Mouse (Mus musculus) left cerebral cortex, postnatal 10 days (tissue): Measurements from ENCODE around the gene Chd1. TPM values are rescaled to one million over a fixed set of nuclear protein-coding genes. Genes with fewer than 3 reads are reported as not detected.
"Not testable (repeated sequence)": the region's sequence is repeated elsewhere in the genome, so short reads cannot be mapped to it uniquely, and the experiment has no call there.

Source experiments
- DNase-seq, 2 experiments: peaks; one replicate each; pipeline ENCODE4 v3.0.0; 2021 to 2022; ENCODE audit warnings: low spot score in 2 of 2, mixed read lengths in 1 of 2; ENCODE audit errors: extremely low spot score in 1 of 2
- intact Hi-C: fragments of 180-260 bp; cut with DNase I; formaldehyde crosslinking; loops from one replicate; pipeline ENCODE4 v1.15.1; 2025
- total RNA-seq, 2 experiments: library from RNA; stranded (reverse); gene quantifications; 2 replicates each; pipeline ENCODE4 v1.2.3; 2021

Gene Chd1
- total RNA-seq, 2 experiments from 2014 or later = 18.8 to 23.3 TPM

DNA sequence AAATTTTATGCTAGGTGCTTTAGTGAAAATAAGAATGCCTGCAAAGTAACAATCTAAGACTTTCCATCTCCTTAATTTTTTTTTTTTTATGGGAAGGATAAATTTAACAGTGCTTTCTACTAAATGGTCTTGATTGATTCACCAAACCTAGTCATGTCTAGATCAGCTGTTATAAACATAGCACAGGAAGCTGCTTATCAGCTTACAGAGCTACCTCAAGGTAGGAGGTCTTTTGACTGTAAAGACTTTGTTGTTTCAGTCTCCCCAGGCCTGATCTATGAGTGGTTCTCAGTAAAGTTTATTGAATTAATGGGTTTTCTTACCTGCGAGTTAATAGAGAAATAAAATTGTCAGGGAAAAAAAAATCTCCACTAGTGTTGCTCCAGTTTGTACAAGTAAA lies 18.5 kb downstream of the Chd1 start:
- intact Hi-C loops = loop anchor here (5.0 kb wide), 2 partner anchors 101 to 196 kb away; partner anchors contain the start of gene Pdcd2
- DNase-seq = no peak

DNA sequence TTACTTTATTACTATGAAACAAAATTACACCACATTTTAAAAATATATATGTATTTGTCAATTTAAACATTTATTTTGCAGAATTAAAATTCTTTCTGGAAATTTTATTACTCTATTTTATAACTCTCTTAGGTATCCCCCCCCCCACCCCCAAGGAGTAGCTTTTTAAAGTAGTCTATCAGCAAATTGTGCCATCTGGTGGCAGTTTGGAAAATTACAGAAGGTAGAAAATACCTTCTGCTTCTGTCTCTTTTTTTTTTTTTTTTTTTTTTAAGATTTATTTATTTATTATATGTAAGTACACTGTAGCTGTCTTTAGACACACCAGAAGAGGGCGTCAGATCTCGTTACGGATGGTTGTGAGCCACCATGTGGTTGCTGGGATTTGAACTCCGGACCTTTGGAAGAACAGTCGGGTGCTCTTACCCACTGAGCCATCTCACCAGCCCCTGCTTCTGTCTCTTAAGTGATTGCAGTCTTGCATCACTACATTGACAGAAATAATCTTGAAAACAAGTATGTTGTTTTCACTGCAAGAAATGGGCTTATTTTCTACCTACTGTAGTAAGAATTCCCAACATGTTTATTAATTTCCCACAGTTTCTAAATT lies 19.2 kb downstream of the Chd1 start:
- DNase-seq = not testable (repeated sequence)
- intact Hi-C loops = loop anchor here (5.0 kb wide), 2 partner anchors 102 to 197 kb away; partner anchors contain the start of gene Pdcd2

DNA sequence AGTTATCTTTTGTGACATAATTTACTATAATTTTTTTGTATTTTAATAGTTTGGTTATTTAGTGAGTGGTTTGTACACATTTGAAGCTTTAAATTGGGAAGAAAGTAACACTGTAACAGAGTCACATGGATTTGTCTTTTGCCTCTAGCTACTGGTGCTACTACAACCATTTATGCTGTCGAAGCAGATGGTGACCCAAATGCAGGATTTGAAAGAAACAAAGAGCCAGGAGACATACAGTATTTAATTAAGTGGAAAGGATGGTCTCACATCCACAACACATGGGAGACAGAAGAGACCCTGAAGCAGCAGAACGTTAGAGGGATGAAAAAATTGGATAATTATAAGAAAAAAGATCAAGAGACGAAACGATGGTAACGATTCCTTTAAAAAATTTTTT lies 26.9 kb downstream of the Chd1 start:
- intact Hi-C loops = no loop called here

DNA sequence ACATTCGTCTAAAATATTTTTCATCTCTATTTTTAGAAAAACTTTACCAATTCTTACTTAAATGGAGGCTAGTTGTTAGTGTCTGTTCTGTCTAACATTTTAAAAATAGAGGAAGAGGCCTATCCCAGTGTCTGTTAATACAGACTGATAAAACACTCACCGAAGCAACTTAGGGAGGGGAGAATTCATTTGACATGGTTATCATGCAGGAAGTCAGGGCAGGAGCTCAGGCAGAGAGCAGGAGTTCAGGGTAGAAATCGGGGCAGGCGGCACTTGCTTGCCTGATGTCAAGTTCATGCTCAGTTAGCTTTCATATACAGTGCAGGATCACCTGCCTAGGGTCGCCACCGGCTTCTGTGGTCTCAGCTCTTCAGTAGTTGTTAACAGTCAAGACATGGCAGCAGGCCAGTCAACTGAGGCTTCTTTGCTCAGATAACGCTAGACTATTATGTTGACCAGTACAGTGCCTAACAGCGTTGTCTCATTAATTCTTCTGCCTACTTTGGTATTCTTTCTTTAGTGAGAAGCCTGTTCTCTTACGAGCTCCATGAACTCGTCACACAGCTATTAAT lies 32.7 kb downstream of the Chd1 start:
- intact Hi-C loops = no loop called here
- DNase-seq = no peak

More for the DNA sequence above, 26.9 kb downstream of the Chd1 start:
- no peak for DNase-seq

DNA sequence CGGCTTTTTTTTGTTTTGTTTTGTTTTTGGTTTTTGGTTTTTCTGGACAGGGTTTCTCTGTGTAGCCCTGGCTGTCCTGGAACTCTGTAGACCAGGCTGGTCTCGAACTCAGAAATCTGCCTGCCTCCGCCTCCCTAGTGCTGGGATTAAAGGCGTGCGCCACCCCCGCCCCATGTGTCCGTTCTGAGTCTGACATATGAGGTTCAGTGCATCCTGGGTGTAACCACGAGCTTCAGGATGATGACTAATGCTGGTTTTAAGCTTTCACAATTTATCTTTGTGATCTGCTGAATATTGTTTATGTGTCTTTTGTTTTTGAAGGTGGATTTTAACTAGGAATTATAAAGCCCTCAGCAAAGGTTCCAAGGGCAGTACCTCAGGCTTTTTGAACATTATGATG lies 37.1 kb downstream of the Chd1 start:
- intact Hi-C loops = no loop called here
- no peak for DNase-seq

DNA sequence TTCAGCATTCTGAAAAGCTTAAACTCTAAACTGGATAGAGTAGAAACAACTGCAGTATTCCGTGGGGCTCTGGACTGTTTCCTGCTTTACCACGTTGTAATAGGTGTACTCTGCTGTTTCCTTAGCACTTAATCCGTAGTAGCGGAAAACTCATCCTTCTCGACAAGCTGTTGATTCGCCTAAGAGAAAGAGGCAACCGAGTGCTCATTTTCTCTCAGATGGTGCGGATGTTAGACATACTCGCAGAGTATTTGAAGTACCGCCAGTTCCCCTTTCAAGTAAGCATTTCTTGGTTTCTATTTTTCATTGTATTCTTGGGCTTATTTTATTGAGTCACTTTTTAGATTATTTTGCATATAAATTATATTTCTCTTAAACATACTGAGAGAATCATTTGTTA lies 38.2 kb downstream of the Chd1 start:
- intact Hi-C loops = no loop called here
- DNase-seq = no peak

DNA sequence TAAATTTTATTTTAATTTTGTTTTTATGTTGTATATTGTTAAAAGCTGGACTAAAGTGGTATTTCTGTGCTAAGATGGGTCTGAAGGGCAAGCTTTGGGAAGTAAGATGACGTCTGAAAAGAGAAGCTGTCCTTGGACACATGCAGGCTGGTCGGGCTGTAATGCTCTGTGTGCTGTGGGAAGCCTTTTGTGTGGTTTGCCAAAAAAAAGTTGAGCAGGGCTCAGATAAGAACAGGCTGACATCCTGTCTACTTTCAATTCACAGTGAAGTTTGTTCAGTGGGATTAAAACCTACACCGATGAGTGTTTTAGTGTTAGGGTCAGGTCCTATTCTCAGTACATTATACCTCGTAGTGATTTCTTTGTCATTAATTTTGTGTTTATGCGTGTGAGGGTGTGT lies 38.6 kb downstream of the Chd1 start:
- DNase-seq = no peak
- intact Hi-C loops = no loop called here

DNA sequence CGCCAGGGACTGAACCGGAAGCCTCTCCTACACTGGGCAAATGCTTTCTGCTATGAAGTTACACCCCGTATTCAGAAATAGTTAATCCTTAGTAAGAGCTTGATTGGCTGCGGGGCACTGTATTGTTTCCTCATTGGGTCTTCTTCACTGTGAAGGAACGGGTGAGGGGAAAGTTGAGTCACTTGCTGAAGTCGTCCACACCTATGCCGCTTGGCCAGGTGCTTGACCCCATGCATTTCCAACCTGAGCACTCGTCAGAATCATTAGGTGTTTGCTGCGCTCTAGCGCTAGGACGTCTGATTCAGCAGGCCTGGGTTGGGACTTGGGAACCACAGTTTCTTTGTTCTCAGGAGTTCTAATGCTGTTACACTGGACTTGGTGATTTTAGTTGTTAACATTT lies 41.9 kb downstream of the Chd1 start:
- no peak for DNase-seq
- intact Hi-C loops = no loop called here

DNA sequence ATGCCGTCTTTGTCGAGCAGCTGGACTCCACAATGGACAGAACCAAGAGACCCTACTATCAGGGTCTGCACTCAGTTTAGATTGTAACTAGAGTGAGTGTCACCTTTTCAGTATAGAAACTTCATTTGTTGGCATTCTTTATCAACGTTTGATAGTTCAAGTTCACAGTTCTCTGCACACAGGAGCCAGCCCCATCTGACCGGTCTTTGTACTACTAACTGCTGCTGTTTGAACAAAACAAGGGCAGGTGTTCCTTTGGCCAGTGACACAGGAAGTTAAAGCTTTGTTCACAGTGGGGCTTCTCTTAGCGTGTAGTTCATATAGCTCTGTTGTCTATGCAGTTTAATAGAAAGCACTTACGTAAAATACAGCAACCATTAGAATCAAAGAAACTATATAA lies 43.3 kb downstream of the Chd1 start:
- intact Hi-C loops = no loop called here

DNA sequence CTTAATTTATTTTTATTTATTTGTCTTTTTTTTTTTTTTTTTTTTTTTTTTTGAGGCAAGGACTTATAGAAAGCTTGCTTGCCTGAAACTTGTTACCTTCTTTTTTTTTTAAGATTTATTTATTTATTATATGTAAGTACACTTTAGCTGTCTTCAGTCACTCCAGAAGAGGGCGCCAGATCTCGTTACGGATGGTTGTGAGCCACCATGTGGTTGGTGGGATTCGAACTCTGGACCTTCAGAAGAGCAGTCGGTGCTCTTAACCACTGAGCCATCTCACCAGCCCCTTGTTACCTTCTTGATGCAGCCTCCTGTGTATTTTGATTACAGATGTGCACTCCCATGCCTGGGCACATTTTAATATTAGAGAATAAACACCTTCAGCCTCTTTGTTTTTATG lies 46.5 kb downstream of the Chd1 start:
- intact Hi-C loops, DNase-seq: not testable (repeated sequence)

More for the DNA sequence above, 43.3 kb downstream of the Chd1 start:
- no peak for DNase-seq

DNA sequence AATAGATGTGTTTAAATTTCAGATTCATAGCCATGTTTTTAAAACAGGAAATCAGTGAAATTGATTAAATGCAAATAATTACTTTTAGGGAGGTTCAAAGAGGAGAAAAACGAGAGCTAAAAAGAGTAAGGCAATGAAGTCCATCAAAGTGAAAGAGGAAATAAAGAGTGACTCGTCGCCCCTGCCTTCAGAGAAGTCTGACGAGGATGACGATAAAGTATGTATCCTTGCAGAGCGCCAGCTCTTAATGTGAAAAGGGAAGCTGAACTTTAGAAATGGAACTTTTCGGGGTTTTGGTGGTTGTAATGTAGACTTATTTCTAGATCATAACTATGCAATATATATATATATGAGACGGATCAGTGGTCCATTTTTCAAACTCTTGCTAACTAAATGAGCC lies 56.4 kb downstream of the Chd1 start:
- intact Hi-C loops = no loop called here
- no peak for DNase-seq

DNA sequence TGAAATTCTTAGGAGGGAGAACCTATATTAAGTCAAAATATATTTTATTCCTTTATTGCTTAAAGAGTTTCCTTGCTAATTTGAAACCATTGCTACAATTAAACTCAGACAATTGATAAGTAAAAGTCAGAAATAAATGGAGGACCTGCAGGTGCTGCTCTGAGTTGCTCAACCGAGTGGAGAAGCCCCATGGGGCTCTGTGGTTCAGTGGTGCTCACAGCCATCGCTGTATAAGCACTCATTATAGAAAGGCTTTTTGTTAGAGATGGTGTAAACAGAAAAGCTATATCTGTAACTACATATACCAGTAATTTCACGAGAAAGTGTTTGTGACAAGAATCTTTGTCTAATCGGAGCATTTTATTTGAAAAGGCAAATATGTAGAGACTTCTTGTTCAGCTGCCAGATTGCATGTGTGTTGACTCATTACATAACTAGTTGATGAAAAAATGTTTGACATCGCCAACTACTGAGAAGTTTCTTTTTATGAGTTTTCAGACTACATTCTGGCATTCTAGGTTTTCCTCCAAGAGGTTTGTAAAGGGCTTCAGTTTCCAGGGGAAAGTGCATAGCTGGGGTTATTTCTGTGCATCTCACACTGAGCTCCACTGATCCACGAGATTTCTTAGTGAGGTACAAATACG lies 64.4 kb downstream of the Chd1 start:
- intact Hi-C loops = no loop called here
- DNase-seq = no peak

DNA sequence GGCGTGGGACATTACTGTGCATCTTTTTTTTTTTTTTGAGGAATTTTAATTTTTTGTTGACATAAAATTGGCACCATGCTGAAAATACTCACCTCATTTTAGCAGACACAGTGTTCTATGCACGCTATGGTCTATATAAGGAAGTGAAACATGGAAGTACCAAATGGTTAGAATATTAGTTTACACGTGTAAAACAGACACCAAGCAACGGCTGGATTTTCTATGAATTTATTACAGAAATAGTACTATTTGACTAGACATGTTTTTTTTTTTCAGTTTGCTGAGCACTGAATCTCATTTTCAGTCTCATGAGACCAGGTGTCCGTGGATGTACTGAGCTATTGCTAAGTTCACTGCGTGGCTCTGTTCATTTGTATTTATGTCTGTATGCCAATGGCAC lies 69.2 kb downstream of the Chd1 start:
- DNase-seq = no peak
- intact Hi-C loops = no loop called here

DNA sequence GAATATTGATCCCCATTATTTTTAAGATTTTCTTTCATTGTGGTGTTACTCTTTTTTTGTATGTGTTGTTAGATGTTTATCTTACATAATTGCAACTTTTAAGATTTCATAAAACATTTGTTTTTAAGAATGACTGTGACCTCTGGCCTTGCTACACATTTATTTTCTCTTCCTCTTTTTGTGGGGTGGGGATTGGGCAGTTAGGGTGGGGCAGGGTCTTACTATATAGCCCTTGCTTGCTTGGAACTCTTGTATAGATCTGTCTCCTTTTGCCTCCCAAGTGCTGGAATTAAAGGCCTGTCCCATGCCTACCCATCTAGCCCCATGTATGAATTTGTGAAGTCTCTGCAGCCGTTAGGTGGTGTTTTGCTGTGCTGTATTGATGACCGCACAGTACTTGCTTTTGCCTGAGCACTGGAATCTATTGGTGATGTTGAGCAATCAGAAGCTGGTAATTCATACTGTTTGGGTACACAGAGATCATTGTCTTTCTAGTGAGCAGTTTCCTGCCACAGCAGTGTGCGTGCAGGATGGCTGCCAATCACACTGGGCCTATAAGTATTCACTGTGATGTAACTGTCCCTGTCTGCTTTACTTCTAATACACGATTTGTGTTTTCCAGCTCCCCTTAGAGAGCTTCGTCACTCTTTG lies 69.9 kb downstream of the Chd1 start:
- DNase-seq = no peak
- intact Hi-C loops = no loop called here

DNA sequence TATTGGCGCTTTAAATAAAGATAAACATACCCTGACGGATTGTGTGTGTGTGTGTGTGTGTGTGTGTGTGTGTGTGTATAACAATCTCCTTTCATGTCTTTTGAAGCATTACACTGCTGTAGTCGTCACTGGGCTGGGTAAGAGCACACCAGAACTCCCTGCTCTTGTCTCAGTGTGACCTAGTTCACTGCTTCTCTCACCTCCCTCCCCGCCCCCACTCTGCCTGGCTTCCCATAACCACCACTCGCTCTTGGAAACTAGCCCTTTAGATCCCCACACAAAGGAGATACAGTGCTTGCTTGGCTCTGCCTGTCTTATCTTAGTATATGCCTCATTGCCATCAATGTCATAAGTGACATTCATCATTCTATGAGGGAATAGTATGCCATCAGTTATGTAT lies 71.6 kb downstream of the Chd1 start:
- no peak for DNase-seq
- intact Hi-C loops = no loop called here

DNA sequence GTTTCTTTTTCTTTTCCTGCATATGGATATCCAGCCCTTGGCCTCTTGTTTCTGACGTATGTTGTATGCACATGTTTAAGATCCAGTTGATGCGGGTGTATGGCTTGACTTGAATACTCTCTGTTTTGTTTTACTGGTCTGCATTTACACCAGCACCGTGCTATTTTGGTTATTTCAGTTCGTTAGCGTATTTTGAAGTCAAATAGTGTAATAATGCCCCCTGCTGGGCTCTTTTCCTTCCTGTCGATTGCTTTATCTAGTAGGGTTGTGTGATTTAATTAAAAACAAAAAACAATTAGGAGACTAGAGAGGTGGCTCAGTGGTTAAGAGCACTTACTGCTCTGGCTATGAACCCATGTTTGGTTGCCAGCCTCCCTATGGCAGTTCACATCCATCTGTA lies 73.2 kb downstream of the Chd1 start:
- intact Hi-C loops = no loop called here
- peak in 1 of 2 experiments; percentile 22 for DNase-seq

DNA sequence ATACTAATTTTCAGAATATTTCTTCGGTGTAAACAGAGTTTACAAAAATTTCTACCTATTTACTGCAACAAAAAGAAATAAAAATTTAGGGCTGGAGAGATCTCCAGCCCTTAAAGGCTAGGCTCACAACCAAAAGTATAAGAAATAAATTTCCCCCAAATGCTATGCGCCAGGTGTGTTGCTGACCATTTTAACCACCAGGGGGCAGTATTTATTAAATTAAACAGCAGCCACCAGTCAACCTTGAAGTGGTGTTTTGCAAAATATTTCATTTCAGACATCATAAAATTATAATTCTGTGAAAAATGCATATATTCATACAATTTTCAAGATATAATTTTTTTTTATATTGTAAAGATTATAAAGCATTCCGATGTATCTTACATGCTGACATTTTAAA lies 82.3 kb downstream of the Chd1 start:
- DNase-seq = peak in 1 of 2 experiments; percentile 25

DNA sequence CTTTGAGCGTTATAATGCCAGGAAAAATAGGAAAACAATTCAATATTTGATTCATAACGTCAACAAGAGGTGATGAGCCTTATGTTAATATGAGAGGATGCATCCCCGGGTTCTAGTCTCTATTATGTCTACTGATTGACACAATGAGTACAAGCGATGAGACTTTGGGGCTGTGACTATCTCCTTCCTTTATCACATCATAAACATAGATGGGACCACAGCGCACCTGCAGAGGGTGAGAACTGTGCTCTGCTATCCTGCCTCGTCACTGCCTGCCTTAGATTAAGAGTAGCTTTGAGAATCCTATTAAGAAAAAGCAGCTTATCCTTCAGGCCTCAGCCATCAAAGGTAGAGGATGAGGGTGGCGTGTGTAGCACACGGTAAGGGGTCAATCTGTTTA lies 85.9 kb downstream of the Chd1 start:
- intact Hi-C loops = no loop called here
- no peak for DNase-seq

More for the DNA sequence above, 82.3 kb downstream of the Chd1 start:
- intact Hi-C loops = loop anchor here (5.0 kb wide), 3 partner anchors 880 to 1140 kb away; no protein-coding TSS in a partner anchor

DNA sequence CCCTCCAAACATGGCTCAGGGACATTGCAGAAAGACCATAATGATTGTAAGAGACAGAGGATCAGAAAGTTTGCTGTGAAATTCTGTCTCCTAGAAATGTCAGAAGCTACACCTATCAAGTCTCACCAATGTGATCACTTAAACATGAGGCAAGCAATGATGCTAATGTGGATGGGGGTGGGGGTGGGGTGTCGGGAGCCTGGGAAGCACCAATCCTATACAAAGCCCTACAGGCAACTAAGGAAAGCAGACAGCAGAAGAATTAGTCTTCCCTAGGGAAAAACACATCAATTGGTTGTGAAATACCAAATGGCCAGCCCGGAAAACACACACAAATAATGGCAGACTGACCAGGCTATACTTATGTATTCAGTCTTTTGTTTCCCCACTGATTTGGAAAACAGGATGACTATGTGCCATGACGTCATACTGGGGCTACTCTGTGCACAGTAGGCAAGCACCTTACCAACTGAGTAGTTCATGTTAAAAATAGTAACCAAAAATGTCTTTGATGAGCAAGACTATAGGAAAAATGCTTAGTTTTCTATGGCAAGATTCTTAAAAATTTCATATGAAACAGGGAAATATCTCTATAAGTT lies 94.5 kb downstream of the Chd1 start:
- intact Hi-C loops = no loop called here
- no peak for DNase-seq
